Mouse (Mus musculus) testis, adult 2 months (tissue): ENCODE measurements at regions not wholly inside any gene's neighbourhood (a gene's known extent, or its start where the extent isn't known, plus 50 kb on each side); places are given as distances from the start of the nearest gene placed in this dataset.

Source experiments
- CTCF ChIP-seq: fragments of 200-500 bp; IDR thresholded peaks from 2 replicates; pipeline ENCODE4 v1.5.1; 2012; ENCODE audit warnings: low read depth, mild to moderate bottlenecking, inconsistent platforms, low read length, moderate library complexity; ENCODE audit not compliant: control insufficient read depth, insufficient read depth, insufficient replicate concordance
- POLR2A ChIP-seq: fragments of 200-500 bp; IDR thresholded peaks from 2 replicates; pipeline ENCODE4 v1.6.1; 2012; ENCODE audit warnings: low read depth, mild to moderate bottlenecking, inconsistent platforms, low read length, moderate library complexity; ENCODE audit not compliant: control insufficient read depth

GRCm38 (mm10) chr3:38175946-38176345, 308.7 kb downstream of the Ankrd50 start:
- TF ChIP-seq CTCF (no peak), POLR2A (no peak)
